Mouse (Mus musculus) stomach, postnatal 0 days (tissue): ENCODE results near the gene Prss34.

Experiments used
- CTCF ChIP-seq: IDR thresholded peaks from 2 replicates; pipeline ENCODE4 v1.5.1; 2016; ENCODE audit warnings: antibody characterized with exemption, low read depth, mild to moderate bottlenecking, moderate library complexity
- EP300 ChIP-seq: optimal IDR thresholded peaks from 2 replicates; pipeline ENCODE3; 2016; ENCODE audit warnings: antibody characterized with exemption

DNA sequence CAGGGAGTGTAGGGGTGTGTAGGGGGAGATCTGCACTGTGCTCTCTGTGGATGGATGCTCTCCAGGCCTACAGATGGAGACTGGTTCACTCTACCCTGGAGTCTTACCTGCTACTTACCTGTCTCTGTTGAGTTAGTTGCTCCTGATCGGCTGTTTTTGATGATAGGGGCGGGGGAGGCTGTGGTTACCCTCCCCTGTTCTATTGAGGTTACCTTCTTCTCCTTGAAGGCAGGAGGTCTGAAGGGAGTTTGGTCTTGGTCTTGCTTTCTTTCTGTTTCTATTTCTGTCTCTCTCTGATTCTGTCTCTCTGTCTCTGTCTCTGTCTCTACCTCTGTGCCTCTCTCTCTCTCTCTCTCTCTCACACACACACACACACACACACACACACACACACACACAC, 43.1 kb upstream of the Prss34 start:
- TF ChIP-seq CTCF, result no peak
- TF ChIP-seq EP300, result no peak
